Mouse (Mus musculus): Measurements from ENCODE around the gene Car7. TPM values are rescaled to one million over a fixed set of nuclear protein-coding genes. Genes with fewer than 3 reads are reported as not detected.

Car7 gene
- 1.2 TPM for polyA plus RNA-seq (2021)

DNA sequence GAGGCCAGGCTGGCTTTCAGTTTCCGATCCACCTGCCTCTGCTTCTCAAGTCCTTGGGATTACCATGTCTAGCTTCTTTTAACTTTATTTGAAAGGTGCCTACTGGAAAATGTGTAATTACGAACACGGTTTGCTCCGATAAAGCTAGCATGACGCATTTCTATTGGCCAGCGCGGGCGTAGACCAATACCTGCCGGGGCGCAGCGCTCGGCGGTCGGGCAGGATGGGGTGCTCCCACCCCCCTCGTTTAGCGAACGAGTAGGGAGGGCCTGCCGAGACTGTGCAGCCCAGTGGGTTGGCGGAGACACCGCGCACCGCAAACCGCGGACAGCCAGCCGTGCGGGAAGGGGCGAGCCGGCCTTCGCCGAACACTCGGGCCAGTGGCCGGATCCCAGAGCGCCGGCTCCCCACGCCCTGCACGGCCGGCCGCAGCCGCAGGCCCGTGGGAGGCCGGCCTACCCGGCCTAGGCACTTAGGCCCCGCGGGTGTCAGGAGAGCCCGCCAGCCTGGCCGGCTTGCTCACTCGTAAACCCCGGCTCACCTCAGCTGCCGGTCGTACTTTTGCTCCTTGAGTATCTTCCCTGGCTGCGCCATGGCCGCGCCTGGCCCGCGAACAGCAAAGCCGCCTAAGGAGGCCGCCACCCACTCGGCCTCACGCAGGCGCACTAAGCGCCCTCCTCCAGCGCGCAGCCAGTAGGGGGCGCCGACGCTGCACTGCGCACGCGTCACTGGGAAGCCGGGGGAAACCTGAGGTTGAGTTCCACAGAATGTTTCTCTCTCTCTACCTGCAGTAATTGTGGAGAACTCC, at the start of gene Car7, which contains the start of gene Nae1:
Gene Car7, plus strand, starts transcription at position 719 of the 808 bp plus-strand sequence.
Gene Nae1, minus strand, starts transcription at position 667 of the 808 bp plus-strand sequence.
- TF ChIP-seq CTCF (IDR thresholded peaks at IDR 0.05): peak; percentile 100
- CTCF ChIA-PET: interaction anchor here (0.9 to 1.4 kb wide), 7 partner anchors 9 to 191 kb away, joined by 3 to 8 read pairs (median 4); no protein-coding TSS in a partner anchor
- ATAC-seq: peak; percentile 89
- DNase-seq (ENCODE audit: low read depth, low spot score): peak; percentile 48
- POLR2A ChIA-PET: interaction anchor here (1.0 to 1.2 kb wide), 2 partner anchors 17 to 20 kb away, joined by 3 read pairs; no protein-coding TSS in a partner anchor
- no peaks in the 10 kb centered on the region for H3K27me3 ChIP-seq
- in situ Hi-C loops (cut with MboI; ENCODE audit: low pct_unique_long_range_greater_than_20kb): no loop called here

DNA sequence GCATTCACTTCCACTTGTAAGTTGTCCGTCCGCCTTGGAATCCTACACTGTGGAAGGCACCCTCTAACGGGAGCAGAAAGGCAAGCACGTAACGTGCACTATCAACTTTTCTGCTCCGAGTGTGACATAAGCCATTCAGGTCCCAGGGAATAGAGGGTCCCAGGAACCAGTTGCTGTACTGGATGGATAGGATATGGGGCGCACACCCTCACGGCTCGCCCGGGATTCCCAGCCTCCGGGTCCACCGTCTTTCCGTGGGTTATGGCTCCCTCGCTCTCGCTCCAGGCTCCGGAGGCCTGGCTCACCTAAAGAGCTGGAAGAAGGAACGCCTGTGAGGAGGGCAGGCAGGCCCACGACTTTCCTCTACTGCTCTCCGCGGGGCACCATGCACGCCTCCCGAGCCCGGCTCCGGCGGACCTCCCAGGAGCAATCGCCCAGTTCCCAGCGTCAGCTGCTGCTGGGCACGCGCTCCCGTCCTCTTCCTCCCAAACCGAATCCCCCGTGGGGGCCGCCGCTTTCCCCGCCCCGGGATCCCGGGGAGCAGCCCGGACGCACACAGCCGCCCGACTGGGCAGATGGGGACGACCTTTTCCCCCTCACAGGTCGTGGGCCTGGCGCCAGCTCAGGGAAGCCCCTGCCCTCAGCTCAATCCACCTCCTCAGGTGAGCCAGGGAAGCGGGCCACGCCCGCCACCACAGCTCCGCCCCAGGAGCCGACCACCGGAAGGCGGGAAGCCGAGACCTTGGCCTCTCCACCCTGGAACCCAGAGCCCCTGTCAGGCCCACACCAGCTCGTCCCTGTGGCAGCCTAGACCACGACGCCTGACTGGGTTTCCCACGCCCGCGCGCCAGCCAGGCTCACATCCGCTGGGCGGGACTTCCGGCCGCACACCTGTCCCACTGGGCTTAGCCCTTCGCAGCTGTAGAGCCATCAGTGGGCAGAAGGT, 25.2 kb upstream of the Car7 start, which contains the start of gene Terb1:
Gene Terb1, minus strand, starts transcription at position 850 of the 946 bp plus-strand sequence.
- ChIA-PET CTCF (interaction anchor here (1.3 kb wide), 1 partner anchor 11 kb away, joined by 4 read pairs; no protein-coding TSS in a partner anchor), POLR2A (no interaction called here)
- no peak for TF ChIP-seq CTCF (IDR thresholded peaks at IDR 0.05)
- H3K27me3 ChIP-seq: no peaks in the 10 kb centered on the region
- ATAC-seq (no peak), DNase-seq (ENCODE audit: low read depth, low spot score) (no peak)
- in situ Hi-C loops (cut with MboI; ENCODE audit: low pct_unique_long_range_greater_than_20kb): no loop called here

DNA sequence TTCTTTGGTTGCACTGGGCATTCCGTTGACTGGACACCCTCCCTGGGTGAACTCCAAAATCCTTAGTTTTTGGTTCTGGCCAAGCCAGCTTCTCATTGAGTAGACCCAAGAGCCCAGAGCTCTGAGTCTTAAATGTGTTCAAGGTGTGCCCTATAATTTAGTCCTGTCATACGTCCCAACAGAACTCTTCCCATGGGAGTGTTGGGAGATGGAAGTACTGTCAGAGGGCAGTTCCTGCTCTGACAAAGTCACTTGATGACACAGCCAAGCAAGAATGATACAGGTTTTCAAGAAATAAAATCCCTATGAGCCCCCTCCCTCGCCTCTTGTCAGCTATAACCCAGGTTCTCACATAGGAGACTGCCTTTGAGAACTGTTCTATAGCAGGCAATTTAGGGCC, 24.4 kb upstream of the Car7 start:
- no peak for TF ChIP-seq CTCF (IDR thresholded peaks at IDR 0.05)
- H3K27me3 ChIP-seq: no peaks in the 10 kb centered on the region
- ChIA-PET POLR2A (no interaction called here), CTCF (interaction anchor here (1.3 kb wide), 1 partner anchor 11 kb away, joined by 4 read pairs; no protein-coding TSS in a partner anchor)
- DNase-seq (ENCODE audit: low read depth, low spot score): no peak
- in situ Hi-C loops (cut with MboI; ENCODE audit: low pct_unique_long_range_greater_than_20kb): no loop called here
- no peak for ATAC-seq

DNA sequence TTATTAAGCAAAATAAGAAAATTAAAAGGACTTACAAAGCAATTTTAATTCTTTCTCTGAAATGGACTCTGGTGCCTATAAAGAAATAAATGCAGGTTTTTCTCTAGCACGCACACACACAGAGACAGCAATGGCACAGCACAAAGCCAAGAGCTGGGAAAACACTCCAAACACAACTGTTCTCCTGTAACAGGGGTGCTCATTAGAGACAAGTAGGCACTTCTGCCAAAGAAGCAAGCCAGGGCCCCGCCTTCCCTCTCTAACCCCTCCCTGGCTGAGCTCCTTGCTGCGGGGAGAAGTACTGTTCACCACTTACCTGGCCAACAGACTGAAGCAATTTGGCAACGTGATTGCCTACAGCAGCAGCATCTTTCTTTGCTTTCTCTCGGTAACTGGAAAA, 16.6 kb upstream of the Car7 start:
- TF ChIP-seq CTCF (IDR thresholded peaks at IDR 0.05): no peak
- POLR2A ChIA-PET: no interaction called here
- in situ Hi-C loops (cut with MboI; ENCODE audit: low pct_unique_long_range_greater_than_20kb): no loop called here
- DNase-seq (ENCODE audit: low read depth, low spot score) (no peak), ATAC-seq (no peak)
- H3K27me3 ChIP-seq: no peaks in the 10 kb centered on the region
- CTCF ChIA-PET: interaction anchor here (1.5 to 1.8 kb wide), 2 partner anchors 9 to 10 kb away, joined by 3 to 5 read pairs; no protein-coding TSS in a partner anchor

DNA sequence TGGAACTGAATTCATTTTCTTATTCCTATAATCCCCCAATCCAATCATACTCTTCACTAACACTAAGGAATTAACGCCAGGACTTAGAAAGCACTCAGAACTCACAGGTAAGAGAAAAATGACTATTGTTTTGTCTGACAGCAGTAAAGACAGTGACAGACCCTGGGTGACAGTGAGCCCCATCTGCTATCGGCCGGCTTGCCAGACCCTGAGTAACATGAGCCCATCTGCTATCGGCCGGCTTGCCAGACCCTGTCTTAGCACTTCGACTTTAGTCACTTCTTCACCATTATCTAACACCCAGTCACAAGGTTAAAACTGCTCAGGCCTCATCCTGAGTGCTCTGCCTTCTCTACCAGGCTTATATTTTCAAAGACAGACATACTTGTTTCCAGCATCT, 4.8 kb upstream of the Car7 start:
- in situ Hi-C loops (cut with MboI; ENCODE audit: low pct_unique_long_range_greater_than_20kb): no loop called here
- no peak for ATAC-seq
- H3K27me3 ChIP-seq: no peaks in the 10 kb centered on the region
- DNase-seq (ENCODE audit: low read depth, low spot score): no peak
- POLR2A ChIA-PET: no interaction called here
- TF ChIP-seq CTCF (IDR thresholded peaks at IDR 0.05): no peak
- CTCF ChIA-PET: no interaction called here

DNA sequence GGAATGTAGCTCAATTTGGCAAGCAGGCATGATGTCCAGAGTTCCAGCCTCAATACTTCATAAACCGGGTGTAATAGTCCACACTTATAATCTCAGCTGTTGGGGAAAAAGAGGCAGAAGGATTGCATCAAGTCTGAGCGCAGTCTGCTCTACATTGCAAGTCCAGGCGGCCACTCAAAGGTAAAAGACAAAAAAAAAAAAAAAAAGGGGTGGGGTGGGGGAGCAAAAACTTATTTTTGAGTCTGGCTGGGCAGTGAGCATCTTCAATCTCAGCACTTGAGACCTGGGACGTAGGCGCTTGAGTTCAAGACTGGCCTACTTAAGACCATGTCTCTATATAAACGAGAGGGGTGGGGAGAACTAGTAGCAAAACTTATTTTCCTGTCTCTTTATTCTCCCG, 938 bp upstream of the Car7 start:
- ATAC-seq: peak; percentile 4
- DNase-seq (ENCODE audit: low read depth, low spot score): no peak
- POLR2A ChIA-PET: interaction anchor here (0.7 to 1.2 kb wide), 3 partner anchors 18 to 217 kb away, joined by 3 to 4 read pairs (median 4); no protein-coding TSS in a partner anchor
- in situ Hi-C loops (cut with MboI; ENCODE audit: low pct_unique_long_range_greater_than_20kb): no loop called here
- no peak for TF ChIP-seq CTCF (IDR thresholded peaks at IDR 0.05)
- H3K27me3 ChIP-seq: no peaks in the 10 kb centered on the region
- CTCF ChIA-PET: interaction anchor here (1.1 to 1.3 kb wide), 2 partner anchors 26 to 190 kb away, joined by 4 read pairs; no protein-coding TSS in a partner anchor

DNA sequence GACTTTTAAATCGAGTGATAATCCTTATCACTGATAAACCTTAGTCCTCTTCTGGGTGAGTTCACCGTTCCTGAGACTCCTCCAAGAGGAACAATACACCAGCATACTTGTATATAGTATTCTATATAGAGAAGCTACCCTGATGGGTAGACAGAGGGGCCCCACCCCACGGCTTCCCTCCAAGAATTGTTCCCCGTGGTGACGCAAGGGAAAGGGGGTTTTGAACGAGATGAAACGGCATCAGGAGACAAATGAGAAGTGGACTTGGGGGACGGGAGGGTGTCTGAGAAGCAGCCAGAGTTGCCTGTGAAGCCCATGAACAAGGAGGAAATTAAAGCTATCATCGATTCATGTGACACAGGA, 271 bp downstream of the Car7 start:
- no peaks in the 10 kb centered on the region for H3K27me3 ChIP-seq
- POLR2A ChIA-PET: interaction anchor here (1.0 kb wide), 1 partner anchor 20 kb away, joined by 3 read pairs; no protein-coding TSS in a partner anchor
- peak; percentile 27 for ATAC-seq
- DNase-seq (ENCODE audit: low read depth, low spot score): no peak
- CTCF ChIA-PET: interaction anchor here (0.6 to 1.4 kb wide), 7 partner anchors 9 to 100 kb away, joined by 3 to 8 read pairs (median 4); no protein-coding TSS in a partner anchor
- no peak for TF ChIP-seq CTCF (IDR thresholded peaks at IDR 0.05)
- in situ Hi-C loops (cut with MboI; ENCODE audit: low pct_unique_long_range_greater_than_20kb): no loop called here

DNA sequence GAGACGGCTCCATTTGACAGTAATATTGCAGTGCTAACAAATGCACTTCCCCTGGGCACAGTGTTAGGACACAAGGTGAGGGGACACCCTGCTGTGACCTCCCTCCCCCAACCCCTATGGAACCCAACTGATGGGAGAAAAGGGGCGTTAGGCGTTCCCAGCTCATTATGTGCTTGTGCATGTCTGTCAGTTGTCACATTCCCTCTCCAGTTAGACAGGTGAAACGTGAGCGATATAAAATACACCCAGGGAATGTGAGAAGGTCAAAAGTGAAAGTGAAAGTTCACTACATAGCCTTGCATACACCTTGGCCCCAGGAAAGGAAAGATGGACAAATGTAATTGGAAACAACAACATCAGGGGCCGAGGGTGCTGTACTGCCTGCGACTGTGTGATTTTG, 889 bp downstream of the Car7 start:
- H3K27me3 ChIP-seq: no peaks in the 10 kb centered on the region
- ChIA-PET CTCF (interaction anchor here (0.6 to 1.4 kb wide), 7 partner anchors 9 to 101 kb away, joined by 3 to 8 read pairs (median 4); no protein-coding TSS in a partner anchor), POLR2A (interaction anchor here (1.0 kb wide), 1 partner anchor 21 kb away, joined by 3 read pairs; no protein-coding TSS in a partner anchor)
- in situ Hi-C loops (cut with MboI; ENCODE audit: low pct_unique_long_range_greater_than_20kb): no loop called here
- no peak for TF ChIP-seq CTCF (IDR thresholded peaks at IDR 0.05)
- no peak for ATAC-seq
- no peak for DNase-seq (ENCODE audit: low read depth, low spot score)

DNA sequence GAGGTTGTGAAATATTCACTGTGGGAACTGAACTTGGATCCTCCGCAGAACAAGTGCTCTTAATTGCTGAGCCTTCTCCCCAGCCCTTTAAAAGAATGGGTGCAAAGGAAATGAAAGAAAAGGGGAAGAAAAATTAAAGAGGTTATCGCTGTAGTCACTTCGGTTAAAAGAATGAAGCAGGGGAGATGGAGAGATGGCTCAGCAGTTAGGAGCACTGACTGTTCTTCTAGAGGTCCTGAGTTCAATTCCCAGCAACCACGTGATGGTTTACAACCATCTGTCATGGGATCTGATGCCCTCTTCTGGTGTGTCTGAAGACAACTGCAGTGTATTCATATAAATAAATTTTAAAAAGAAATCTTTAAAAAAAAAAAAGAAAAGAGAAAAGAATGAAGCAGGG, 1.5 kb downstream of the Car7 start:
- H3K27me3 ChIP-seq: no peaks in the 10 kb centered on the region
- in situ Hi-C loops (cut with MboI; ENCODE audit: low pct_unique_long_range_greater_than_20kb): no loop called here
- TF ChIP-seq CTCF (IDR thresholded peaks at IDR 0.05): no peak
- ATAC-seq (no peak), DNase-seq (ENCODE audit: low read depth, low spot score) (no peak)
- CTCF ChIA-PET: no interaction called here
- POLR2A ChIA-PET: no interaction called here

DNA sequence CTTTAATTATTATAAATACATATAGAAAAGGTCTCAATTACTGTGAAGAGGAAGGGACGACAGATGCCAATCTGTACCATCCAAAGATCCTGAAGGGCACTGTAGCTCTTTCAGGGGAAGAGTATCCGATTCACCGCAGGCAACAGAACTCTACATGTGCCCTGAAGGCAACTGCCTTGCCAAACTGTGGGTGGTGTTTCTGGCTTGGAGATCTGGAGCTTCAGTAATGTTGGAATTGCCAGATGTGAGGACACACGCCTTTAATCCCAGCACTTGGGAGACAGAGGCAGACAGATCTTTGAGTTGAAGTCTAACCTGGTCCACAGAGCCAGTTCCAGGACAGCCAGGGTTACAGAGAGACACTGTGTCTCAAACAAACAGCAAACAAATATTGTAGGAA, 4.4 kb downstream of the Car7 start:
- in situ Hi-C loops (cut with MboI; ENCODE audit: low pct_unique_long_range_greater_than_20kb): no loop called here
- ChIA-PET CTCF (interaction anchor here (1.4 kb wide), 1 partner anchor 16 kb away, joined by 3 read pairs; no protein-coding TSS in a partner anchor), POLR2A (no interaction called here)
- DNase-seq (ENCODE audit: low read depth, low spot score) (no peak), ATAC-seq (no peak)
- H3K27me3 ChIP-seq: peaks cover 15% of the 10 kb centered on the region
- no peak for TF ChIP-seq CTCF (IDR thresholded peaks at IDR 0.05)

Data from Patski (cell line).